In the genomic region with DNA sequence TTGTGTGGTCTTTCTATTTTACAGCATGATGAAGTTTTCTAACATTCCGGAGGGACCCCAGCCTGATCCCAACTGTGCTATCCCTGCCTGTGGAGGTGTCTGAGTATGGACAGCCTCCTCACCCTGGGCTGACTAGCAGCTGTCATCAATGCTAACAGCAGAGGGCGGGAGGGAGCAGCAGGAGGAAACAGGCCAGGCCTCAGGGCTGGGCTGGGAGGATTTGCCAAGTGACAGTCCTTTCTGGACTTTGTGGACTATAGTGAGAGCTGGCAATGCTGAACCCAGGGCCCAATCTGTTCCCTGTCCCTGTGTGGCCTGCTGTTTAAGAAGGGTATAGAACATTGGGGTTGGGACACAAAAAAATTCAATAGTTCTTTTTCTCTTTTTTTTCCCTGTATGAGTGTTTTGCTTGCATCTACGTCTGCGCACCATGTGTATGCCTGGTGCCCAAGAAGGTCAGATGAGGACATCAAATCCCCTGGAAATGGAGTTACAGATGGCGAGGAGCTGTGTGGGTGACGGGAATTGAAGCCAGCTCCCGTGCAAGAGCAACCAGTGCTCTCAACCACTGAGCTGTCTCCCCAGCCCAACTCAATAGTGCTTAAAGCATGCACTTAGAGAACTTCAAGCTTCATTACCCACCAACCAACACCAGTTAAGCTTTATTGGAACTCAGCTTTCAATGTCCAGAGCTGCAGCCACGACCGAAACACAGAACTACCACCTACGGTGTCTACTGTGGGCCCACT, we compare ENCODE assay signal across 8 mouse cellular contexts.
DNase-seq lines count a peak whose midpoint lies in the region; ATAC-seq and TF ChIP-seq lines count a peak whose summit lies in the region.

No protein-coding gene starts in this region.

- H3K27ac ChIP-seq in forebrain, embryonic 11.5 days (ENCODE audit: low read depth, low read length), result no peak overlapping the region
- no peak overlapping the region; the same call in 1 of the 2 replicates for H3K27ac ChIP-seq in liver, postnatal 0 days (ENCODE audit: low read depth)
- peak overlapping the region; percentile 7; the same call in 1 of the 2 replicates for H3K27ac ChIP-seq in olfactory bulb, adult 2 months (ENCODE audit: insufficient read depth, low read depth, low read length)
- no peak overlapping the region for H3K27ac ChIP-seq in thymus, adult 2 months (ENCODE audit: control insufficient read depth, insufficient read depth, low read length)

- peak; percentile 62 for DNase-seq in brain, embryonic 14.5 days (ENCODE audit: low read depth)
- DNase-seq in forebrain, embryonic 11.5 days (ENCODE audit: low spot score), result peak; percentile 75
- peak; percentile 92 to 94 for DNase-seq in heart, postnatal 10 days
- peak; percentile 72 to 91 for DNase-seq in layer of hippocampus, adult 18-20 months (ENCODE audit: low spot score in 2 of 2)
- DNase-seq in liver, postnatal 0 days, result peak; percentile 72
- DNase-seq in thymus, adult 2 months, result peak; percentile 63

- H3K4me3 ChIP-seq in C2C12 (ENCODE audit: insufficient read depth, poor library complexity, severe bottlenecking), result no peak overlapping the region
- H3K4me3 ChIP-seq in forebrain, embryonic 11.5 days (ENCODE audit: low read depth, low read length), result no peak overlapping the region
- no peak overlapping the region for H3K4me3 ChIP-seq in liver, postnatal 0 days (ENCODE audit: low read depth, low read length)
- no peak overlapping the region for H3K4me3 ChIP-seq in olfactory bulb, adult 2 months (ENCODE audit: insufficient read depth, low read depth, low read length)
- H3K4me3 ChIP-seq in thymus, adult 2 months (ENCODE audit: control insufficient read depth, insufficient read depth, low read length), result no peak overlapping the region

- peaks cover 90% of the 10 kb centered on the region for H3K36me3 ChIP-seq in C2C12 (ENCODE audit: control insufficient read depth, insufficient read depth)
- no peaks in the 10 kb centered on the region; the same call in 1 of the 2 replicates for H3K36me3 ChIP-seq in forebrain, embryonic 11.5 days (ENCODE audit: control insufficient read depth, insufficient read depth, low read length)
- H3K36me3 ChIP-seq in liver, postnatal 0 days (replicated peaks; ENCODE audit: insufficient read depth, low read length), result peaks cover 77% of the 10 kb centered on the region
- H3K36me3 ChIP-seq in thymus, adult 2 months (ENCODE audit: control insufficient read depth, insufficient read depth, low read length), result peaks cover 31% of the 10 kb centered on the region

- H3K79me2 ChIP-seq in C2C12 (ENCODE audit: control insufficient read depth, insufficient read depth), result no peaks in the 10 kb centered on the region

- WGBS in forebrain, embryonic 11.5 days, result 66% methylated on average over 10 of the region's 10 CpGs
- 84% methylated on average over 10 of the region's 10 CpGs for WGBS in liver, postnatal 0 days (ENCODE audit: insufficient replicate concordance)
- WGBS in olfactory bulb, adult 2 months, result 32% methylated on average over 10 of the region's 10 CpGs
- 93% methylated on average over 10 of the region's 10 CpGs for WGBS in thymus, adult 2 months

- TF ChIP-seq CTCF in C2C12 (IDR thresholded peaks at IDR 0.05; ENCODE audit: control insufficient read depth, insufficient read depth, insufficient read length), result peak; percentile 64
- TF ChIP-seq CTCF in brain, embryonic 14.5 days (IDR thresholded peaks at IDR 0.05; ENCODE audit: borderline replicate concordance, extremely low read depth, insufficient read depth, insufficient read length), result peak; percentile 76
- peak; percentile 88 for TF ChIP-seq CTCF in liver, postnatal 0 days (IDR thresholded peaks at IDR 0.05; ENCODE audit: low read depth)
- peak; percentile 43; the same call in 1 of the 2 replicates for TF ChIP-seq CTCF in olfactory bulb, adult 2 months (IDR thresholded peaks at IDR 0.05; ENCODE audit: insufficient read depth, low read depth, low read length)
- TF ChIP-seq CTCF in thymus, adult 2 months (IDR thresholded peaks at IDR 0.05; ENCODE audit: borderline replicate concordance, control insufficient read depth, extremely low read depth, insufficient read depth, low read length, poor library complexity), result peak; percentile 62; the same call in 1 of the 2 replicates

- H3K79me3 ChIP-seq in C2C12 (ENCODE audit: low read depth), result no peaks in the 10 kb centered on the region

- no peak overlapping the region for H3K4me2 ChIP-seq in forebrain, embryonic 11.5 days (ENCODE audit: low read depth, low read length, severe bottlenecking)
- H3K4me2 ChIP-seq in liver, postnatal 0 days (ENCODE audit: low read depth, low read length), result no peak overlapping the region

- 0 out of 2 replicates have a peak, but pooled peaks cover 2% of the 10 kb centered on the region for H3K4me1 ChIP-seq in forebrain, embryonic 11.5 days (replicated peaks; ENCODE audit: control insufficient read depth, insufficient read depth, low read length)
- no peaks in the 10 kb centered on the region for H3K4me1 ChIP-seq in liver, postnatal 0 days (ENCODE audit: insufficient read depth)
- peaks cover 33% of the 10 kb centered on the region for H3K4me1 ChIP-seq in olfactory bulb, adult 2 months (ENCODE audit: control insufficient read depth, insufficient read depth, low read length)
- no peaks in the 10 kb centered on the region for H3K4me1 ChIP-seq in thymus, adult 2 months (replicated peaks; ENCODE audit: control insufficient read depth, insufficient read depth, low read length)

- no peak for TF ChIP-seq POLR2A in brain, embryonic 14.5 days (IDR thresholded peaks at IDR 0.05; ENCODE audit: borderline replicate concordance, extremely low read depth, insufficient read depth, insufficient read length, poor library complexity, severe bottlenecking)
- no peak for TF ChIP-seq POLR2A in olfactory bulb, adult 2 months (IDR thresholded peaks at IDR 0.05; ENCODE audit: insufficient read depth, low read depth, low read length)
- TF ChIP-seq POLR2A in thymus, adult 2 months (IDR thresholded peaks at IDR 0.05; ENCODE audit: control insufficient read depth, extremely low read depth, insufficient read depth, low read length, poor library complexity), result no peak

- peak; percentile 56 for ATAC-seq in forebrain, embryonic 11.5 days (replicated peaks; ENCODE audit: low FRiP score)
- ATAC-seq in liver, postnatal 0 days, result peak; percentile 74

- TF ChIP-seq EP300 in liver, postnatal 0 days (IDR thresholded peaks at IDR 0.05; ENCODE audit: low read depth), result no peak

- H3K9me3 ChIP-seq in forebrain, embryonic 11.5 days (ENCODE audit: control insufficient read depth, low read length), result no peaks in the 10 kb centered on the region
- no peaks in the 10 kb centered on the region for H3K9me3 ChIP-seq in liver, postnatal 0 days (ENCODE audit: low read length)

- intact Hi-C loops in heart, postnatal 10 days (cut with DNase I), result loop anchor here (1.0 to 2.0 kb wide), 2 partner anchors 75 to 88 kb away; no protein-coding TSS in a partner anchor

- no peak overlapping the region for H3ac ChIP-seq in C2C12 (ENCODE audit: control insufficient read depth, insufficient read length, low read depth)

- no peaks in the 10 kb centered on the region for H3K27me3 ChIP-seq in C2C12 (ENCODE audit: control insufficient read depth, insufficient read depth, insufficient read length)
- no peaks in the 10 kb centered on the region for H3K27me3 ChIP-seq in forebrain, embryonic 11.5 days (ENCODE audit: control insufficient read depth, insufficient read depth, low read length)
- no peaks in the 10 kb centered on the region for H3K27me3 ChIP-seq in liver, postnatal 0 days (ENCODE audit: insufficient read depth, low read length)
- H3K27me3 ChIP-seq in thymus, adult 2 months (ENCODE audit: control insufficient read depth, insufficient read depth, low read length), result no peaks in the 10 kb centered on the region

- no peak overlapping the region for H3K9ac ChIP-seq in forebrain, embryonic 11.5 days (ENCODE audit: low read length)
- no peak overlapping the region for H3K9ac ChIP-seq in liver, postnatal 0 days (replicated peaks)

TF ChIP-seq in C2C12, 6 proteins besides CTCF, POLR2A, EP300 and RAD21:
- TF ChIP-seq MYOD1 (IDR thresholded peaks at IDR 0.05; ENCODE audit: control insufficient read depth, insufficient read length, low read depth) (peak; percentile 8), FOSL1 (IDR thresholded peaks at IDR 0.05; ENCODE audit: insufficient read depth, low read length, poor library complexity, severe bottlenecking) (no peak)
TF ChIP-seq in C2C12: peak in this region for 1.
